Mouse (Mus musculus): Measurements from ENCODE around the gene Plekhg5. TPM values are rescaled to one million over a fixed set of nuclear protein-coding genes. Genes with fewer than 3 reads are reported as not detected.

The Plekhg5 gene
- polyA plus RNA-seq, 1 experiment from 2014 or later = 21.3 TPM

DNA sequence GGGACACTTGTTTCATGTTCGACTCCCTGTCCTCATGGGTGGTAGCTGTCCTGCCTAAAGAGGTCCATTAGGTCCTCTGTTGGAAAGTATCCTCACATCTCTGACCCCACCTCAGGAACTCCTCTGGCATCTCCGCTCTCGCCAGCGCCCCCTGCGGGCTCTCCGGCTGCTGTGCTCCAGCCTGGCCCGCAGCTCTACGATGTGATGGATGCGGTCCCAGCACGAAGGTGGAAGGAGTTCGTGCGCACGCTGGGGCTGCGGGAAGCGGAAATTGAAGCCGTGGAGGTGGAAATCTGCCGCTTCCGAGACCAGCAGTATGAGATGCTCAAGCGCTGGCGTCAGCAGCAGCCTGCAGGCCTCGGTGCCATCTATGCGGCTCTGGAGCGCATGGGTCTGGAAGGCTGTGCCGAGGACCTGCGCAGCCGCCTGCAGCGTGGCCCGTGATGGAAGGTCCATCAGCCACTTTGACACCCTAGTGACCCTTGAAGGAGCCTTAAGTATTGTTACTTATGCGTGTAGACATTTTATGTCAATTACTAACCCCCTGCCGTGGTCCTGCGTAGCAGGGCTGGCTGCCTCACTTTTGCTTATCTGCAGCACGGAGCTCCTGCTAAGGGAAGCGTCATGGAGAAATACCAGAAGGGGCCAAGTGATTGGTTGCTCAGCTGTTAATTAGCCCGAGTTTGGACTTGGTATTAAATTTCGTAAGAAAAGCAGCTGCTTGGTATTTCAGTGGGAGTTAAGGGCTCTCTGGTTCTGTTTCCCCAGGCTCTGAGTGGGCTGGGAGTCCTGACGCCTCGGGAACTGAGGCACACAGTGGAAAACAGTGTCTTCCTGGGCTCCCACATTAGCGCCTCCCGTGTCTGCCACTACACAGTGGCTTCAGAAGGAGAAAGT lies 47.3 kb downstream of the Plekhg5 start:
- peak overlapping the region; percentile 46 for H3K4me2 ChIP-seq (replicated peaks)
- peaks cover 97% of the 10 kb centered on the region for H3K27me3 ChIP-seq
- H3K4me1 ChIP-seq = peaks cover 35% of the 10 kb centered on the region
- 13% methylated on average over 39 of the region's 39 CpGs for WGBS
- H3K4me3 ChIP-seq (replicated peaks) = peak overlapping the region; percentile 27; the same call in 1 of the 2 replicates
- no peaks in the 10 kb centered on the region for H3K9me3 ChIP-seq (replicated peaks)
- ATAC-seq (ENCODE audit: insufficient number of reproducible peaks, low FRiP score, low TSS enrichment, low read depth) = no peak
- no peak overlapping the region for H3K9ac ChIP-seq
- H3K27ac ChIP-seq (replicated peaks) = no peak overlapping the region
- H3K36me3 ChIP-seq = 0 out of 2 replicates have a peak, but pooled peaks cover 5% of the 10 kb centered on the region

GRCm38 (mm10) chr4:152120311-152121182 lies 48.2 kb downstream of the Plekhg5 start:
- Histone ChIP-seq H3K27me3 (peaks cover 98% of the 10 kb centered on the region), H3K27ac (replicated peaks) (no peak overlapping the region), H3K36me3 (no peaks in the 10 kb centered on the region), H3K4me1 (peaks cover 38% of the 10 kb centered on the region), H3K9ac (no peak overlapping the region), H3K9me3 (replicated peaks) (no peaks in the 10 kb centered on the region), H3K4me3 (replicated peaks) (peak overlapping the region; percentile 27), H3K4me2 (replicated peaks) (peak overlapping the region; percentile 46)
- WGBS = 2% methylated on average over 31 of the region's 31 CpGs
- ATAC-seq (ENCODE audit: insufficient number of reproducible peaks, low FRiP score, low TSS enrichment, low read depth) = no peak

- H3K9ac ChIP-seq = no peak overlapping the region
- H3K4me1 ChIP-seq = peaks cover 38% of the 10 kb centered on the region
- no peak for ATAC-seq (ENCODE audit: insufficient number of reproducible peaks, low FRiP score, low TSS enrichment, low read depth)
- H3K36me3 ChIP-seq = no peaks in the 10 kb centered on the region
- no peaks in the 10 kb centered on the region for H3K9me3 ChIP-seq (replicated peaks)
- 2% methylated on average over 12 of the region's 12 CpGs for WGBS
- H3K4me2 ChIP-seq (replicated peaks) = peak overlapping the region; percentile 46
- no peak overlapping the region for H3K27ac ChIP-seq (replicated peaks)
- peak overlapping the region; percentile 27 for H3K4me3 ChIP-seq (replicated peaks)
- peaks cover 99% of the 10 kb centered on the region for H3K27me3 ChIP-seq
Measured at GRCm38 (mm10) chr4:152121183-152121505, 48.8 kb downstream of the Plekhg5 start.

- Histone ChIP-seq H3K36me3 (no peaks in the 10 kb centered on the region), H3K9ac (no peak overlapping the region), H3K27me3 (peaks cover 98% of the 10 kb centered on the region), H3K4me3 (replicated peaks) (no peak overlapping the region), H3K9me3 (replicated peaks) (no peaks in the 10 kb centered on the region), H3K4me2 (replicated peaks) (no peak overlapping the region), H3K27ac (replicated peaks) (no peak overlapping the region), H3K4me1 (peaks cover 37% of the 10 kb centered on the region)
- no peak for ATAC-seq (ENCODE audit: insufficient number of reproducible peaks, low FRiP score, low TSS enrichment, low read depth)
- WGBS = 25% methylated on average over 13 of the region's 13 CpGs
Measured at GRCm38 (mm10) chr4:152124361-152124961, 52.2 kb downstream of the Plekhg5 start.

DNA sequence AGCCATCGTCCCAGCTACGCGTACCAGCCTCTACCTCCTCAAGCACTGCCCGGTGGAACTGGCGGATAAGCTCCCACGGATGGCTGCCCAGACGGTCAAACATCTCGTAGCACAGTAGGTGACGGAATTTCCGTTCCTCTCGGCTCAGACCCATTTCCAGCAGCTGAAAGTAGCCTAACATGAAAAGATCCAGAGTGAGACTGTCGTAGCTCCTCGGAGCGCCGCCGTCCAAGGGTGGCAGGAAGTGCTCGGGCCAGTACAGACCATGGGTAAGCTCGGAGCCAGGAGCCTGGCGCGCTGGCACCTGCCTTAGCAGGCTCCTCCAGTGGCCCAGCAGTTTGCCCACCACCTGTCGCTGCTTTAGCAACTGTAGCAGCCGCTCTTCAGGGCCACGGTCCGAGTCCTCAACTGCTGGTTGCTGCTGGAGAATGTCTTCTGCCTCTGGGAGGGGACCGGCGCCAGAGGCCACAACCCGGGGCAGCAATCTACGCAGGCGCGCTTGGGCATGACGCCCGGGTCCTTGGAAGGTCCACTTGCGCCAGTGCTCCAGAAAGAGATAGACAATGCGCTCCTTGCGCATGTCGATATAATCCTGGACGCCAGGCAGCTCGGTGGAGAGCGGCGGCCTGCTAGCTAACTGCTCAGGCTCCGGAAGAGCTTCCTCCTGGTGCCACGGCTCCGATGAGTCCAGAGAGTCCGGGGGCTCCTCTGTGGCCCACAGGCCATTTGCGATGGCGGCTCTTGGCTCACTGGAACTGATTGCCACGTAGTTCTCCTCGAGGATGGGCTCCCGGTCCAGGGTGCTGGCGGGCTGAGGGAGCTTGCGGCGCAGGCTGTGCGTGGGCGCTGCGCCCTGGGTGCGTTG lies 53.1 kb downstream of the Plekhg5 start:
- Histone ChIP-seq H3K4me1 (peaks cover 30% of the 10 kb centered on the region), H3K4me3 (replicated peaks) (peak overlapping the region; percentile 25), H3K27me3 (peaks cover 98% of the 10 kb centered on the region), H3K27ac (replicated peaks) (no peak overlapping the region), H3K9ac (no peak overlapping the region), H3K36me3 (no peaks in the 10 kb centered on the region), H3K4me2 (replicated peaks) (peak overlapping the region; percentile 39), H3K9me3 (replicated peaks) (no peaks in the 10 kb centered on the region)
- no peak for ATAC-seq (ENCODE audit: insufficient number of reproducible peaks, low FRiP score, low TSS enrichment, low read depth)
- 11% methylated on average over 56 of the region's 56 CpGs for WGBS

GRCm38 (mm10) chr4:152126026-152126920 lies 54.0 kb downstream of the Plekhg5 start:
- H3K9me3 ChIP-seq (replicated peaks) = no peaks in the 10 kb centered on the region
- peak overlapping the region; percentile 25 for H3K4me3 ChIP-seq (replicated peaks)
- H3K27me3 ChIP-seq = peaks cover 98% of the 10 kb centered on the region
- no peak overlapping the region for H3K9ac ChIP-seq
- H3K27ac ChIP-seq (replicated peaks) = no peak overlapping the region
- WGBS = 10% methylated on average over 65 of the region's 65 CpGs
- H3K4me2 ChIP-seq (replicated peaks) = peak overlapping the region; percentile 39
- ATAC-seq (ENCODE audit: insufficient number of reproducible peaks, low FRiP score, low TSS enrichment, low read depth) = no peak
- H3K4me1 ChIP-seq = peaks cover 30% of the 10 kb centered on the region
- H3K36me3 ChIP-seq = no peaks in the 10 kb centered on the region

GRCm38 (mm10) chr4:152127884-152128283 lies 55.6 kb downstream of the Plekhg5 start:
- Histone ChIP-seq H3K9me3 (replicated peaks) (no peaks in the 10 kb centered on the region), H3K4me3 (replicated peaks) (no peak overlapping the region), H3K4me2 (replicated peaks) (no peak overlapping the region), H3K9ac (no peak overlapping the region), H3K27me3 (peaks cover 98% of the 10 kb centered on the region), H3K27ac (replicated peaks) (no peak overlapping the region), H3K4me1 (peaks cover 44% of the 10 kb centered on the region), H3K36me3 (no peaks in the 10 kb centered on the region)
- no peak for ATAC-seq (ENCODE audit: insufficient number of reproducible peaks, low FRiP score, low TSS enrichment, low read depth)
- WGBS = 77% methylated on average over 11 of the region's 11 CpGs

- Histone ChIP-seq H3K9me3 (replicated peaks) (no peaks in the 10 kb centered on the region), H3K4me2 (replicated peaks) (no peak overlapping the region), H3K9ac (no peak overlapping the region), H3K4me1 (peaks cover 44% of the 10 kb centered on the region), H3K27me3 (peaks cover 98% of the 10 kb centered on the region), H3K27ac (replicated peaks) (no peak overlapping the region), H3K4me3 (replicated peaks) (no peak overlapping the region), H3K36me3 (no peaks in the 10 kb centered on the region)
- 63% methylated on average over 5 of the region's 5 CpGs for WGBS
- no peak for ATAC-seq (ENCODE audit: insufficient number of reproducible peaks, low FRiP score, low TSS enrichment, low read depth)
Measured at GRCm38 (mm10) chr4:152128784-152129183, 56.5 kb downstream of the Plekhg5 start.

GRCm38 (mm10) chr4:152129395-152129930 lies 57.2 kb downstream of the Plekhg5 start:
- WGBS = 26% methylated on average over 13 of the region's 13 CpGs
- Histone ChIP-seq H3K9me3 (replicated peaks) (no peaks in the 10 kb centered on the region), H3K9ac (no peak overlapping the region)

More at GRCm38 (mm10) chr4:152129395-152129930, 57.2 kb downstream of the Plekhg5 start:
- no peak for ATAC-seq (ENCODE audit: insufficient number of reproducible peaks, low FRiP score, low TSS enrichment, low read depth)
- Histone ChIP-seq H3K36me3 (no peaks in the 10 kb centered on the region), H3K4me2 (replicated peaks) (no peak overlapping the region), H3K4me3 (replicated peaks) (no peak overlapping the region), H3K4me1 (peaks cover 44% of the 10 kb centered on the region), H3K27ac (replicated peaks) (no peak overlapping the region), H3K27me3 (peaks cover 97% of the 10 kb centered on the region)

Measured in embryonic facial prominence, embryonic 15.5 days (tissue).